Mouse (Mus musculus): ENCODE results near the gene Twnk. TPM values are rescaled to one million over a fixed set of nuclear protein-coding genes. Genes with fewer than 3 reads are reported as not detected.

The Twnk gene
- polyA plus RNA-seq, 1 experiment from 2014 or later, result 10.2 TPM

- no peak for ATAC-seq (ENCODE audit: low read depth)
- H3K27ac ChIP-seq (ENCODE audit: low read depth, low read length), result no peak overlapping the region
- no peaks in the 10 kb centered on the region for H3K27me3 ChIP-seq (ENCODE audit: control insufficient read depth, insufficient read depth, low read length)
- H3K4me2 ChIP-seq (ENCODE audit: low read depth, low read length), result no peak overlapping the region
- no peak overlapping the region for H3K9ac ChIP-seq (replicated peaks; ENCODE audit: low read depth, low read length)
- no peak overlapping the region for H3K4me3 ChIP-seq (ENCODE audit: low read depth, low read length)
- WGBS, result 93% methylated on average over 37 of the region's 37 CpGs
- H3K36me3 ChIP-seq (ENCODE audit: control insufficient read depth, insufficient read depth, low read length), result peaks cover 35% of the 10 kb centered on the region
- H3K9me3 ChIP-seq (ENCODE audit: control insufficient read depth, low read length), result no peaks in the 10 kb centered on the region
- H3K4me1 ChIP-seq (ENCODE audit: control insufficient read depth, insufficient read depth, low read length), result peaks cover 5% of the 10 kb centered on the region; the same call in 1 of the 2 replicates
Measured at GRCm38 (mm10) chr19:45025937-45026568, 20.6 kb downstream of the Twnk start.

DNA sequence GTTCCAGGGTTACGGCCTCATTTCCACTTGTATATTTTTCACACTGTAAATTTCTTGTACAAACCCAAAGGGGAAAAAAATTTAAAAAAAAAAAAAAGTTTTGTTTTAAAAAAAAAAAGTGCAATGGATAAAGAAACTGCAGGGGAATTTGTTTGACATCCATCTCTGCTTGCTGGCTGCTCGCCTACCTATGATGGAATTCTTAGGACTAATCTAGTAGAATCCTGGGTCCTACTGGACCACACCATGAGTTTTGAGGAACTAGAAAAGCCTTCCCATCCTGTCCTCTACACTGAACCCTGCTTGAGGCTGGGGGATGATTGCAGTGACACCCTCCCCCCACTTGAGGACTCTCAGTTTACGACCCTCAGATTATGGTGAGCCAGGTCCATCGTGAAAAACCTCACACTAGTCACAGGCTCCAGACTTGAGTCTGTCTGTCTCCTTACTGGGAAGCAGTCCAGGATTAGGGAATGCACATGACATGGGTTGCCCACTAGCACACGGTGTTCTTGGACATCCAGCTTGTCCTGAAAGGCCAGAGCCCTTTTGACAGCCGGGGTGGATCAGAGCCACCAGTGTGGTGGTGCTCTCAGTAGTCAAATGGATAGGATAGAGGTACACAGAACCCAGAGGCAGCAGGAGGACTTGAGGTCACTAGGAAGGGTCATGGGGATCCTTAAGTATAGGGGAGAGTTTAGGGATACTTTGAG, 21.7 kb downstream of the Twnk start:
- Histone ChIP-seq H3K9me3 (ENCODE audit: control insufficient read depth, low read length) (no peaks in the 10 kb centered on the region), H3K4me2 (ENCODE audit: low read depth, low read length) (no peak overlapping the region), H3K4me3 (ENCODE audit: low read depth, low read length) (no peak overlapping the region), H3K9ac (replicated peaks; ENCODE audit: low read depth, low read length) (no peak overlapping the region), H3K27me3 (ENCODE audit: control insufficient read depth, insufficient read depth, low read length) (no peaks in the 10 kb centered on the region), H3K27ac (ENCODE audit: low read depth, low read length) (no peak overlapping the region), H3K4me1 (ENCODE audit: control insufficient read depth, insufficient read depth, low read length) (peaks cover 6% of the 10 kb centered on the region; the same call in 1 of the 2 replicates), H3K36me3 (ENCODE audit: control insufficient read depth, insufficient read depth, low read length) (peaks cover 35% of the 10 kb centered on the region)
- WGBS, result 71% methylated on average over 6 of the region's 6 CpGs
- ATAC-seq (ENCODE audit: low read depth), result no peak

DNA sequence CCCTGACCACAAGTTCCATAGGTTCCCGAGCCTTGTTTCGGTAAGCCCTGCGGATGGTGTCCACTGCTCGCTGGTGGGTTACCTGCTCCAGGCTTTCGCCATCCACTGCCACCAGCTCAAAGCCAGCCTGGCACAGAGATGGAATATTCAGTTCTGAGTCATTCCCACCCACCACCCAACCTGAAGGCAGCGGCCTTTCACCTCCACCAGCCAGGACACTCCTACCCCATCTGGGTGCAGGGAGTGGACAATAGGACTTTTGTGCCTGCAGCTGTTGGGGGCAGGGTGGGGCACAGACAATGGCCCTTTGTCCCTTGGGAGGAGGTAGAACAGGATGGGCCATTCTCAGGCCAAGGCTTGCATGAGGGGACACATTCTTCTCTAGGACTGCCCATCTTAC, 22.4 kb downstream of the Twnk start:
- ATAC-seq (ENCODE audit: low read depth), result no peak
- H3K4me2 ChIP-seq (ENCODE audit: low read depth, low read length), result no peak overlapping the region
- no peak overlapping the region for H3K4me3 ChIP-seq (ENCODE audit: low read depth, low read length)
- H3K36me3 ChIP-seq (ENCODE audit: control insufficient read depth, insufficient read depth, low read length), result peaks cover 35% of the 10 kb centered on the region
- H3K27ac ChIP-seq (ENCODE audit: low read depth, low read length), result no peak overlapping the region
- no peaks in the 10 kb centered on the region for H3K27me3 ChIP-seq (ENCODE audit: control insufficient read depth, insufficient read depth, low read length)
- WGBS, result 78% methylated on average over 6 of the region's 6 CpGs
- no peaks in the 10 kb centered on the region for H3K9me3 ChIP-seq (ENCODE audit: control insufficient read depth, low read length)
- H3K9ac ChIP-seq (replicated peaks; ENCODE audit: low read depth, low read length), result no peak overlapping the region
- peaks cover 6% of the 10 kb centered on the region; the same call in 1 of the 2 replicates for H3K4me1 ChIP-seq (ENCODE audit: control insufficient read depth, insufficient read depth, low read length)

- Histone ChIP-seq H3K36me3 (ENCODE audit: control insufficient read depth, insufficient read depth, low read length) (peaks cover 31% of the 10 kb centered on the region), H3K27ac (ENCODE audit: low read depth, low read length) (no peak overlapping the region), H3K4me1 (ENCODE audit: control insufficient read depth, insufficient read depth, low read length) (peaks cover 6% of the 10 kb centered on the region; the same call in 1 of the 2 replicates), H3K27me3 (ENCODE audit: control insufficient read depth, insufficient read depth, low read length) (no peaks in the 10 kb centered on the region), H3K4me2 (ENCODE audit: low read depth, low read length) (no peak overlapping the region), H3K4me3 (ENCODE audit: low read depth, low read length) (no peak overlapping the region), H3K9me3 (ENCODE audit: control insufficient read depth, low read length) (no peaks in the 10 kb centered on the region), H3K9ac (replicated peaks; ENCODE audit: low read depth, low read length) (no peak overlapping the region)
- 65% methylated on average over 19 of the region's 19 CpGs for WGBS
- ATAC-seq (ENCODE audit: low read depth), result no peak
Measured at GRCm38 (mm10) chr19:45028746-45029145, 23.3 kb downstream of the Twnk start.

DNA sequence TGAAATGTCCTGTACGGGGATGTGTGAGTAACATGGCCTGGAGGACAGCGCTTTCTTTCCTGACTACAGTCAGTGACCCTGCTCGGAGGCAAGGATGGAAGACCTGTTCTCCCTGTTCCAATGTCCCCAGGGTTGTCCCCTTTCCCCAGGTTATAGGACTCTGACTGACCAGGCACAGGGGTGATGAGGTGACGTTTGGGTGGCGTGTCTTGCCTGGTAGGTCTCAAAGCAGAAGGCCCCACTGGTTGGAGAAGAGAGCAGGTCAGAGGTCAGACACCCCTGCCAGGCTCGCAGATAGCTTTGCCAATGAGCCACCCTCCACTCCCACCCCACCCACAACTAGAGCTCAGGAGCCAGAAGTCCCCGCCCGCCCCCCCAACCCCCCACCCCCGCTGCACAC, 24.1 kb downstream of the Twnk start:
- Histone ChIP-seq H3K4me1 (ENCODE audit: control insufficient read depth, insufficient read depth, low read length) (peaks cover 6% of the 10 kb centered on the region; the same call in 1 of the 2 replicates), H3K4me3 (ENCODE audit: low read depth, low read length) (no peak overlapping the region), H3K36me3 (ENCODE audit: control insufficient read depth, insufficient read depth, low read length) (peaks cover 28% of the 10 kb centered on the region), H3K9me3 (ENCODE audit: control insufficient read depth, low read length) (no peaks in the 10 kb centered on the region), H3K4me2 (ENCODE audit: low read depth, low read length) (no peak overlapping the region), H3K27me3 (ENCODE audit: control insufficient read depth, insufficient read depth, low read length) (no peaks in the 10 kb centered on the region), H3K9ac (replicated peaks; ENCODE audit: low read depth, low read length) (no peak overlapping the region), H3K27ac (ENCODE audit: low read depth, low read length) (no peak overlapping the region)
- no peak for ATAC-seq (ENCODE audit: low read depth)
- 68% methylated on average over 9 of the region's 9 CpGs for WGBS

- Histone ChIP-seq H3K4me3 (ENCODE audit: low read depth, low read length) (no peak overlapping the region), H3K4me1 (ENCODE audit: control insufficient read depth, insufficient read depth, low read length) (peaks cover 6% of the 10 kb centered on the region; the same call in 1 of the 2 replicates), H3K9me3 (ENCODE audit: control insufficient read depth, low read length) (no peaks in the 10 kb centered on the region), H3K36me3 (ENCODE audit: control insufficient read depth, insufficient read depth, low read length) (peaks cover 24% of the 10 kb centered on the region; the same call in 1 of the 2 replicates), H3K27ac (ENCODE audit: low read depth, low read length) (no peak overlapping the region), H3K9ac (replicated peaks; ENCODE audit: low read depth, low read length) (no peak overlapping the region), H3K27me3 (ENCODE audit: control insufficient read depth, insufficient read depth, low read length) (no peaks in the 10 kb centered on the region), H3K4me2 (ENCODE audit: low read depth, low read length) (no peak overlapping the region)
- WGBS, result 41% methylated on average over 8 of the region's 8 CpGs
- ATAC-seq (ENCODE audit: low read depth), result peak; percentile 2; the same call in 1 of the 2 replicates
Measured at GRCm38 (mm10) chr19:45030111-45030510, 24.6 kb downstream of the Twnk start.

DNA sequence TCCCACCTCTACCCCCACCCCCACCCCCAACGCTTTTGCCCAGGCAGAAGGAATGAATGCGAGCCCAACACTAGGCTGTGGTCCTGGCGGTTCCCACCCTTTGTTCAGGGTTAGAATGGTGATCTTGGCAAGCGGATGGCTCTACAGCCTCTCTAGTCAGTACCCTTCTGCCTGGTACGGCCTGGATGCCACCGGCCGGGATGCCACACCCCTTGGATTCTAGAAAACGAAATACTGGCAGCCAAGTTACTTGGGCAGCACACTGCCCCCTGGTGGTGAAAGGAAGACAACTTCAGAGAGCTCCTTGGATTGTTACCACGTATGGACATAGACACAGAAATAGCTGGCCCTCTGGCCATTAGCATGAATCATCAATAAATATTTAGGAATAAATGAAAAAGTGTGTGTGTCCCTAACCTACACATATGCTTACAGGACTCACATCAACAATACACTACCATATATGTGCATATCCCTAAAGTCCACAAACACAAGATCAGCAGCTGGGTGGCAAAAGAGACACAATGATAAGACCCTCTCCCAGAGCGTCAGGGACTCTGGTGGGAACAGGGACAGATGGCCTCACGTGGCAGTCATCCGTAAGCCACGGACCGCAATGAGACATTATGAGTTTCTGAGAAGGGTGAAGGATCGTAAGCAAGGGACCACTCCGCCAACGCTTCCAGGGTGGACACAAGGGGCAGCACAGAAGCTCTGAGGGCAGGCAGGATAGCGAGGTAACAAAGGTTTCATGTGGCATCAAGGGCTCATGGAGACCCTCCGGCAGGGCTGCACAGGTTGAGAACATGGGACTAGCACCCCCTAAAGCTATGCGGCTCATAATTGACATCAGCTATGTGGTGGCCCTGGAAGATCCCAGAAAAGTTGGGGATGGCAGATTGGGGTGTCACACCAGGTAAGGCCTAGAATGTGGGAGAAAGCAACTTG, 25.6 kb downstream of the Twnk start:
- peak; percentile 26; the same call in 1 of the 2 replicates for ATAC-seq (ENCODE audit: low read depth)
- Histone ChIP-seq H3K4me3 (ENCODE audit: low read depth, low read length) (no peak overlapping the region), H3K27me3 (ENCODE audit: control insufficient read depth, insufficient read depth, low read length) (no peaks in the 10 kb centered on the region), H3K36me3 (ENCODE audit: control insufficient read depth, insufficient read depth, low read length) (peaks cover 15% of the 10 kb centered on the region; the same call in 1 of the 2 replicates), H3K9ac (replicated peaks; ENCODE audit: low read depth, low read length) (no peak overlapping the region), H3K9me3 (ENCODE audit: control insufficient read depth, low read length) (no peaks in the 10 kb centered on the region), H3K4me2 (ENCODE audit: low read depth, low read length) (peak overlapping the region; percentile 22; the same call in 1 of the 2 replicates), H3K27ac (ENCODE audit: low read depth, low read length) (no peak overlapping the region), H3K4me1 (ENCODE audit: control insufficient read depth, insufficient read depth, low read length) (peaks cover 6% of the 10 kb centered on the region; the same call in 1 of the 2 replicates)
- 34% methylated on average over 20 of the region's 20 CpGs for WGBS

- no peaks in the 10 kb centered on the region for H3K27me3 ChIP-seq (ENCODE audit: control insufficient read depth, insufficient read depth, low read length)
- no peak overlapping the region for H3K4me3 ChIP-seq (ENCODE audit: low read depth, low read length)
- no peaks in the 10 kb centered on the region for H3K9me3 ChIP-seq (ENCODE audit: control insufficient read depth, low read length)
- H3K27ac ChIP-seq (ENCODE audit: low read depth, low read length), result no peak overlapping the region
- peaks cover 8% of the 10 kb centered on the region; the same call in 1 of the 2 replicates for H3K36me3 ChIP-seq (ENCODE audit: control insufficient read depth, insufficient read depth, low read length)
- 16% methylated on average over 4 of the region's 4 CpGs for WGBS
- peak; percentile 36 for ATAC-seq (ENCODE audit: low read depth)
- H3K4me2 ChIP-seq (ENCODE audit: low read depth, low read length), result no peak overlapping the region
- no peak overlapping the region for H3K9ac ChIP-seq (replicated peaks; ENCODE audit: low read depth, low read length)
- H3K4me1 ChIP-seq (ENCODE audit: control insufficient read depth, insufficient read depth, low read length), result peaks cover 6% of the 10 kb centered on the region; the same call in 1 of the 2 replicates
Measured at GRCm38 (mm10) chr19:45031780-45032179, 26.3 kb downstream of the Twnk start.

All from neural tube, embryonic 14.5 days (tissue).